In the genomic region with DNA sequence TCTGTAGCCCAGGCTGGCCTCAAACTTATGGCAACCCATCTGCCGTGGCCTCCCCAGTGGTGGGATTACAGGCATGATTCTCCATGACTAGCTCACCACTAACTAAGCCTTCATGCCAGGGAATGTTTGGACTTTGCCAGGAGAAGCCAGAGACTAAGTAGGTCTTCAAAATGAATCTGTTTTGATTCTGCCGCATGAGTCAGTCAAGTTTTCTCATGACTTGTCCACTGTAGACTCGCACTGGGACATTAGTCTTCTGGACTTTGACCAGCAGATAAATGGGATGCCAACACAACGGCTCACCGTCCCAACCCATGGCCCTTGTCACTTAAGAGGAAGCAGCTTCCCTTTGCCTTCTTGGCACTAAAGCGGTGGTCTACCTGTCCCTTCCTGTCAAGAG, we compare ENCODE assay signal across 25 mouse cellular contexts. TPM values are rescaled to one million over a fixed set of nuclear protein-coding genes. Genes with fewer than 3 reads are reported as not detected.
DNase-seq lines count a peak whose midpoint lies in the region; ATAC-seq and TF ChIP-seq lines count a peak whose summit lies in the region.
"Had no signal": no experiment of that assay in that cellular context is flagged by ENCODE, and none has a peak within 500 bp of the region (broad histone marks: within the 10 kb centered on the region; RNA-seq: fewer than 3 reads in every experiment).

No protein-coding gene starts in this region.

- H3K9ac ChIP-seq in intestine, embryonic 16.5 days (ENCODE audit: low read depth, low read length): no peak overlapping the region
- H3K9ac ChIP-seq in intestine, embryonic 15.5 days: no peak overlapping the region
- no peak overlapping the region for H3K9ac ChIP-seq in hindbrain, embryonic 16.5 days (ENCODE audit: low read depth, low read length)
- H3K9ac ChIP-seq: embryonic facial prominence, embryonic 15.5 days; forebrain, embryonic 12.5 days; heart, embryonic 15.5 days; hindbrain, embryonic 13.5 days had no signal

- no peaks in the 10 kb centered on the region for H3K27me3 ChIP-seq in intestine, embryonic 16.5 days (replicated peaks; ENCODE audit: control insufficient read depth, insufficient read depth, low read length)
- H3K27me3 ChIP-seq in intestine, embryonic 15.5 days (replicated peaks): no peaks in the 10 kb centered on the region
- H3K27me3 ChIP-seq in small intestine, adult 2 months (ENCODE audit: control insufficient read depth, insufficient read depth, low read length): no peaks in the 10 kb centered on the region
- H3K27me3 ChIP-seq in hindbrain, embryonic 16.5 days (replicated peaks; ENCODE audit: control insufficient read depth, insufficient read depth, low read length): no peaks in the 10 kb centered on the region
- H3K27me3 ChIP-seq: embryonic facial prominence, embryonic 15.5 days; forebrain, embryonic 12.5 days; heart, embryonic 15.5 days; Patski had no signal

- H3K4me1 ChIP-seq in intestine, embryonic 16.5 days (ENCODE audit: control insufficient read depth, insufficient read depth, low read length): peaks cover 5% of the 10 kb centered on the region; the same call in 1 of the 2 replicates
- 0 out of 2 replicates have a peak, but pooled peaks cover 8% of the 10 kb centered on the region for H3K4me1 ChIP-seq in intestine, embryonic 15.5 days (replicated peaks)
- peaks cover 13% of the 10 kb centered on the region for H3K4me1 ChIP-seq in embryonic fibroblast, embryonic 13.5 days (ENCODE audit: control insufficient read depth, insufficient read depth, low read length)
- H3K4me1 ChIP-seq in small intestine, adult 2 months (ENCODE audit: control insufficient read depth, insufficient read depth, insufficient read length, low read length): peaks cover 54% of the 10 kb centered on the region
- peaks cover 19% of the 10 kb centered on the region for H3K4me1 ChIP-seq in hindbrain, embryonic 16.5 days (ENCODE audit: control insufficient read depth, insufficient read depth, low read depth, low read length)

- no peak overlapping the region for H3K4me3 ChIP-seq in intestine, embryonic 16.5 days (ENCODE audit: low read length)
- H3K4me3 ChIP-seq in intestine, embryonic 15.5 days (replicated peaks): no peak overlapping the region
- H3K4me3 ChIP-seq in embryonic fibroblast, embryonic 13.5 days (ENCODE audit: insufficient read depth, low read length): no peak overlapping the region
- H3K4me3 ChIP-seq in small intestine, adult 2 months (ENCODE audit: low read depth, low read length): no peak overlapping the region
- no peak overlapping the region for H3K4me3 ChIP-seq in hindbrain, embryonic 16.5 days (ENCODE audit: low read length)
- H3K4me3 ChIP-seq: embryonic facial prominence, embryonic 15.5 days; forebrain, embryonic 12.5 days; heart, embryonic 15.5 days; hindbrain, embryonic 13.5 days had no signal

- no peaks in the 10 kb centered on the region for H3K36me3 ChIP-seq in intestine, embryonic 16.5 days (ENCODE audit: control insufficient read depth, insufficient read depth, low read length)
- no peaks in the 10 kb centered on the region for H3K36me3 ChIP-seq in intestine, embryonic 15.5 days
- H3K36me3 ChIP-seq in small intestine, adult 2 months (ENCODE audit: control insufficient read depth, insufficient read depth, low read length): no peaks in the 10 kb centered on the region
- no peaks in the 10 kb centered on the region for H3K36me3 ChIP-seq in hindbrain, embryonic 16.5 days (ENCODE audit: control insufficient read depth, insufficient read depth, low read length)
- H3K36me3 ChIP-seq: embryonic facial prominence, embryonic 15.5 days; forebrain, embryonic 12.5 days; heart, embryonic 15.5 days; hindbrain, embryonic 13.5 days had no signal

- H3K27ac ChIP-seq in intestine, embryonic 16.5 days (ENCODE audit: low read length): no peak overlapping the region
- H3K27ac ChIP-seq in intestine, embryonic 15.5 days: no peak overlapping the region
- H3K27ac ChIP-seq in embryonic fibroblast, embryonic 13.5 days (ENCODE audit: insufficient read depth, low read length): peak overlapping the region; percentile 96
- peak overlapping the region; percentile 93 for H3K27ac ChIP-seq in small intestine, adult 2 months (ENCODE audit: insufficient read depth, low read depth, low read length)
- no peak overlapping the region for H3K27ac ChIP-seq in hindbrain, embryonic 16.5 days (ENCODE audit: low read depth, low read length)
- H3K27ac ChIP-seq: embryonic facial prominence, embryonic 15.5 days; forebrain, embryonic 12.5 days; heart, embryonic 15.5 days; hindbrain, embryonic 13.5 days had no signal

- 73% methylated on average over 6 of the region's 6 CpGs for WGBS in intestine, embryonic 16.5 days
- WGBS in intestine, embryonic 15.5 days: 81% methylated on average over 6 of the region's 6 CpGs
- 40% methylated on average over 6 of the region's 6 CpGs for WGBS in small intestine, adult 2 months
- 98% methylated on average over 6 of the region's 6 CpGs for WGBS in hindbrain, embryonic 16.5 days

- TF ChIP-seq POLR2A in embryonic fibroblast, embryonic 13.5 days (IDR thresholded peaks at IDR 0.05; ENCODE audit: low read depth, low read length): no peak
- no peak for TF ChIP-seq POLR2A in small intestine, adult 2 months (IDR thresholded peaks at IDR 0.05; ENCODE audit: low read depth, low read length)

- no peak for TF ChIP-seq CTCF in embryonic fibroblast, embryonic 13.5 days (IDR thresholded peaks at IDR 0.05; ENCODE audit: borderline replicate concordance, insufficient read depth, low read length)
- TF ChIP-seq CTCF in small intestine, adult 2 months (IDR thresholded peaks at IDR 0.05; ENCODE audit: extremely low read depth, insufficient read length, insufficient replicate concordance, low read depth, low read length): no peak

- peak; percentile 50 for ATAC-seq in intestine, embryonic 16.5 days
- no peak for ATAC-seq in intestine, embryonic 15.5 days
- ATAC-seq in hindbrain, embryonic 16.5 days: no peak
- ATAC-seq: activated CD4-positive, CD25-positive, alpha-beta regulatory T cell, adult 4 months; CD4-positive, CD25-positive, alpha-beta regulatory T cell, adult 4 months; forebrain, embryonic 16.5 days; Patski had no signal

- no peak overlapping the region for H3K4me2 ChIP-seq in intestine, embryonic 16.5 days (ENCODE audit: low read depth, low read length)
- H3K4me2 ChIP-seq in intestine, embryonic 15.5 days (replicated peaks): no peak overlapping the region
- H3K4me2 ChIP-seq in hindbrain, embryonic 16.5 days (ENCODE audit: low read length): no peak overlapping the region
- H3K4me2 ChIP-seq: embryonic facial prominence, embryonic 15.5 days; forebrain, embryonic 12.5 days; heart, embryonic 11.5 days; heart, embryonic 15.5 days; hindbrain, embryonic 13.5 days had no signal

- peak; percentile 72 for DNase-seq in 3T3-L1 (ENCODE audit: low read depth, low spot score)
- no peak for DNase-seq in spleen, postnatal 4 days (ENCODE audit: low spot score in 2 of 2)
- DNase-seq: adrenal gland, postnatal 25 days; B cell, adult 2 months; cerebellum, adult 9-10 months; cerebellum, postnatal 36 days; gastrocnemius, postnatal 10 days; heart, adult 18-20 months; heart, postnatal 14 days; kidney, adult 11 months had no signal

- no peaks in the 10 kb centered on the region for H3K9me3 ChIP-seq in intestine, embryonic 16.5 days (ENCODE audit: control insufficient read depth, low read length)
- H3K9me3 ChIP-seq in intestine, embryonic 15.5 days: no peaks in the 10 kb centered on the region
- H3K9me3 ChIP-seq in hindbrain, embryonic 16.5 days (ENCODE audit: control insufficient read depth, low read length): no peaks in the 10 kb centered on the region
- H3K9me3 ChIP-seq: embryonic facial prominence, embryonic 15.5 days; forebrain, embryonic 12.5 days; G1E; heart, embryonic 15.5 days; hindbrain, embryonic 13.5 days had no signal

RNA-seq across cellular contexts. Expression of a gene that starts 49.2 kb away (rescaled TPM):
- polyA plus RNA-seq in intestine, embryonic 16.5 days (2015; fragmentation: Nextera tagmentation; extraction: Ambion mirVana): 16.9 and 17.8 TPM in 2 replicates
- 19.3 and 20.3 TPM in 2 replicates for polyA plus RNA-seq in intestine, embryonic 15.5 days (2015; fragmentation: Nextera tagmentation; extraction: Ambion mirVana)
- polyA plus RNA-seq in embryonic fibroblast, embryonic 13.5 days (2011; ENCODE audit: insufficient read length, low read depth, missing spikeins): 48.3 and 51.8 TPM in 2 replicates
- polyA plus RNA-seq in small intestine, adult 2 months (2012; rRNA removed): 21.6 and 37.0 TPM in 2 replicates
- 12.3 and 13.1 TPM in 2 replicates for polyA plus RNA-seq in hindbrain, embryonic 16.5 days (2015; fragmentation: Nextera tagmentation; extraction: Ambion mirVana)

Comparison
In these comparisons a context has a peak if more than half of its experiments do, and no peak if none do; other contexts are left out.
1. H3K27ac ChIP-seq: peak in embryonic fibroblast, embryonic 13.5 days (single experiment) and small intestine, adult 2 months (single experiment); none in intestine, embryonic 16.5 days (single experiment), intestine, embryonic 15.5 days (single experiment) and hindbrain, embryonic 16.5 days (single experiment).